Mouse (Mus musculus): ENCODE measurements around the gene Slc39a1.

The Slc39a1 gene

GRCm38 (mm10) chr3:90247960-90248745, at the start of gene Slc39a1:
Gene Slc39a1 (plus strand): TSS chr3:90248172.
- DNase-seq, result peak; percentile 88 to 94

- no peak for DNase-seq
Measured at GRCm38 (mm10) chr3:90202884-90203283, 45.1 kb upstream of the Slc39a1 start.

GRCm38 (mm10) chr3:90203619-90204018, 44.4 kb upstream of the Slc39a1 start:
- DNase-seq, result no peak

- DNase-seq, result no peak
Measured at GRCm38 (mm10) chr3:90204582-90204981, 43.4 kb upstream of the Slc39a1 start.

DNA sequence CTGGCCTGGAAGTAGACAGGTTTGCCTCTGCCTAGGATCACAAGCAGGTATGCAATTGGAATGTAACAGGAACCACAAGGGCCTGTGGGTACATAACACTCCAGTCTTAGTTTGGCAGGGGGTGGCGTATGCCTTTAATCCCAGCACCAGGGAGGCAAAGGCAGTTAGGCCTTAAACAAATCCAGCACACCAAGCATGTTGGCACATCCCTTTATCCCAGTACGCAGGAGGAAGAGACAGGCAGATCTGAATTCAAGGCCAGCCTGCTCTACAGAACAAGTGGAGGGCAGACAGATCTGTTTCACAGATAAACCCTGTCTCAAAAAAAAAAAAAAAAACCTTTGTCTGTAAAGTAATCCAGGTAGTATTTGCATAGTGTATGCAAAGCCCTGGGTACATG, 39.3 kb upstream of the Slc39a1 start:
- no peak for DNase-seq

- no peak for DNase-seq
Measured at GRCm38 (mm10) chr3:90209908-90210566, 37.9 kb upstream of the Slc39a1 start.

DNA sequence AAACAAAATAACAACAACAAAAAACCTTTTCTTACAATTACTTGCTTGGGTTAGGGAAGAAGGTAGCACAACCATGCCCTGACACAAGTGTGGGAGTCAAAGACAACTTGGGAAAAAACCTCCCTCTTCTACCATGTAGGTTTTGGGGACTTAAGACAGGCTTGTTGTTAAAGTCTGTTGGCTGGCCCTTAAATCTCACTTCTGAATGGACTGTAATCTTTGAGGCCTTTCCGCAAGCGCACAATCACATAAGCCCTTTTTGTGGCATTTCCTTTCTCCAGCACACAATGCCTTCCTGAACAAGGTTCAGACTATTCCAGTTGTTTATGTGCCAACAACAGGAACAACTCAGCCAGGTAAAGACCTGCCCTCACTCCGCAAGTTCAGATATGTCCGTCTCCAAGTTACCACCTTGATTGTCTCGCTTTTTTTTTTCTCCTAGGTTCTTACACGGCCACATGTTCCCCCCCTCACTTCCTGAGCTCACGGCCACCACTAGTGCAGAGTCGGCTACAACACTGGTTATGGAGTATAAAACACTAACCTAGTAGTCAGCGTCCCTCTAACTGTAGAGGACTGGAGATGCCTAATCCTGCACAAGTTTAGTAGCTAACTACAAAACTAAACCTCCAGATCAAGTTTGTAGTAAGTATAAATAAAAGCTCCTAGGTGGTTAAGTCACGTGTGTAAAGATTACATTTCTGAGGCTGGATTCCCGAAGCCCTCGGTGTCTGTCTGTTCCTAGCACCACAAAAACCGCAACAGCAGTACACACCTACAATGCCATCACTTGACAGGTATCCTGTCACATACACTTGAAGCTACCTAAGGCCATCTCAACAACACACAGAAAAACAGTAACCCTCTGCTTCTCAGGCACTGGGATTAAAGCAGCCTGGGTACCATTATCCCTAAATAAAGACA, 36.2 kb upstream of the Slc39a1 start:
- no peak for DNase-seq

DNA sequence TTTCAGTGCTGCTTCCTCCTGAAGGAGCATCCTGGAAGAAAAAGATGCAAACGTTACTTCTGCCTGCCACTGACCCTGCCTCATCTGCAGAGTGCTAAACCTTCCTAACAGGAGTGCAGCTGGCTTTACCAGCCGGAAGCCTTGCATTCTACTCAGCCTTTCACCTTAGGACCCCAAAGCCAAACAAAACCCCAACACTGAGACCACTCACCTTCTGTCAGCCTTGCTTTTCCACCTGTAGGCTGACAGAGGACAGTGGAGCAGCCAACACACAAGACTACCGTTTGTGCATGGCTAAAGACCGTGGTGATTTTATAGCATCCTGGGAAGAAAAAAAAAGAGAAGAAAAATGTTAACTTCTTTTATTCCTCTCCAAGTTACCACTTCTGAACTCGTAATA, 35.2 kb upstream of the Slc39a1 start:
- DNase-seq, result no peak

GRCm38 (mm10) chr3:90213377-90213866, 34.5 kb upstream of the Slc39a1 start, which contains the start of the genes Rps27 and Rab13:
Gene Rps27 (minus strand): TSS chr3:90213651.
Gene Rab13 (plus strand): TSS chr3:90213695.
- DNase-seq, result peak; percentile 84 to 85

DNA sequence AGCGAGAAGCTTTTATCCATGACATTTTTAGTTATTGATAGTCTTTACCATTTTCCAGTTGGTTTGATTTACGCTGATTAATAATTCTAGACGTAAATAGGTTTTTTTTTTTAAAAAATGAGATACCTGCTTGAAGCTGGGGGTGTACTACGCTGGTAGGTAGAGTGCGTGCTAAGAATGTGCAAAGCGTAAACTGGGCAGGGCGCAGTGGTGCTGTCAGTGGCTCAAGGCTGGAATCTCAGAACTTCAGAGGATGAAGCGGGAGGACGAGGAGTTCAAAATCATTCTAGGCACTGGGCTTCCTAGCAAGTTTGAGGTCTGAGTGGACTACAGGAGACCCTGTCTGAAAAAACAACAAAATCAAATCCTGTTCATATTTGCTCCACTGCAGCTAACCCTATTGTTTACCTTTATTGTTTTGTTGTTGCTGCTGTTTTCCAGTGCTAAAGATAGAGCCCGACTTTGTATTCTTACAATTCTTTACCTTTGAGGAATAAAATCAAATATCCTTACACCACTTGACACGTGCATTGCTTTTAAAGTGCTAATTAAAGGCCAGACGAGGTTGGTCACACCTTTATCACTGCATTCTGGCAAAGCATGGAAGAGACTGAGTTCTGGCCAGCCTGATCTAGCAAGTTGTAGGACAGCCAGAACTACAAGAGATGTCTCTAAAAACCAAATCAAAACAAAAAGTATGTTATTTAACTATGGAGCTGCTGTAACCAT, 33.9 kb upstream of the Slc39a1 start:
- peak in 1 of 2 experiments; percentile 17 for DNase-seq

GRCm38 (mm10) chr3:90215825-90216380, 32.1 kb upstream of the Slc39a1 start:
- DNase-seq, result no peak

DNA sequence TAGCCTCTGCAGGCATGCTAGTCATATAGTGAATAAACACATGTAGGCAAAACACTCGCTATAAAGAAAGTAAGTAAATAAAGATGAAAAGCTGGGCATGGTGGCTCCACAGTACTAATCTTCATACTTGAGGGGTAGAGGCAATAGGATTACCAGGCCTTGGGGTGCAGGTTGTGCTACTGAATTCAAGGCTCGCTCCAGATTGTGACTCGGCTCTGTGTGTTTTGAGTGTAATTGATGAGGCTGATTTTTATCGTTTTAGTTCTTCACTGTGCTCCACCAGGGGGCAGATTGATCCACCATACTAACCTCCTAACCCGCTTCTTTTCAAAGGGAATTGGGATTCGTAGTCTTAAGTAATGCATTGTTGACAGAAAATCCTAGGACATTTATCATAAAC, 27.9 kb upstream of the Slc39a1 start:
- peak; percentile 22 to 35 for DNase-seq

DNA sequence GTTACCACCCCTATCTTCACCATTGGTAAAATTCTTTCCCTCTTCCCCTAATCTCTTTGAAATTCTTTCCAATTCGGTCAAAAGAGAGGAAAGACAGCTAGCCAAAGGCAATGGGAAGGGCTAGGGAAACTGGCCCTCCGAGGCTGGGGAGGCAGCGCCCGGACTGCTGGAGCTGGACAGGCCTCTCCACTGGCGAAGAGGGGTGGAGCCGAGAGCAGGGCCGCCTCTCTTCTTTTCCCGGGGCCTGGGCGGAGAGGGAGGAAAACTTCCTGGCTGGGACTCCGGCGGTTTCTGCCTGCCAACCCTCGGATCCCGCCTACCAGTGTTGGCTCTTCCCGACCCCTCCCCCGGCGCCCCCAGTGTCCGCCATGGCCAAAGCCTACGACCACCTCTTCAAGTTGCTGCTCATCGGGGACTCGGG, 27.4 kb upstream of the Slc39a1 start:
- peak in 1 of 2 experiments; percentile 36 for DNase-seq

GRCm38 (mm10) chr3:90221123-90221522, 26.8 kb upstream of the Slc39a1 start:
- no peak for DNase-seq

DNA sequence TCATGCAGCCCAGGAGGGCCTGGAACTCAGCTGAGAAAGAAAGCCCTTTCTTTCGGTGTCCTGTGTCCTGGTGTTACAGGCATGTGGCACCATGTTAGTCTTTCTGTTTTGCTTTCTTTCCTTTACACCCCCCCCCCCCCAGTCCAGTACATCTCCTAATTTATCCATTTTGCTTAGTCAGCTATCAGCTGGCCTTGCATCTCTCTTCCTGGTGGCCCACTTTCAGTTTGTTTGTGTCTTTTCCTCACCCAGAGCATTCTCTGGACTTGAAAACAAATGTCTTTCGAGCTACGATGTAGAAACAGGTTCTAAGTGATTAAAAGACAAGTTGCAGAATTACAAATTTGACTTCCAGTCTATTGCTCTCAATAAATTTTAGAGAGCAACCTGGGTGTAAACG, 25.5 kb upstream of the Slc39a1 start:
- no peak for DNase-seq

DNA sequence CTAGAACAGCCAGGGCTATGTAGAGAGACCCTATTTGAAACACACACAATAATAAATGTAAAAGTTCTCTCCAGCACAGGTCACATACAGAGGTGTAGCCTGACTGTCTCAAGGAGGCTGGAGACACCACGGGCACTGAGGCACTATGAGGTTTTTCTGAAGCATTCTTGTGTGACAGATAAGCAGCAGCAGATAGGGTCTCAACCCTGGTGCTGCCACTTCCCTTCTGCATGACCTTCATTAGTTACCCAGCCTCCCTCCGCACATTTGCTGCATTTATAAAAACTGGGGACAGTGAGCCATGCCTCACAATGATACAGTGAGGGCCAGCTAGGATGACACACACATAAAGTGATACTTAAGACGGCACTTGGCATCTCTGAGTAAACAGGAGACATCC, 25.0 kb upstream of the Slc39a1 start:
- DNase-seq, result no peak

- no peak for DNase-seq
Measured at GRCm38 (mm10) chr3:90224331-90224730, 23.6 kb upstream of the Slc39a1 start.

- no peak for DNase-seq
Measured at GRCm38 (mm10) chr3:90231075-90231474, 16.9 kb upstream of the Slc39a1 start.

DNA sequence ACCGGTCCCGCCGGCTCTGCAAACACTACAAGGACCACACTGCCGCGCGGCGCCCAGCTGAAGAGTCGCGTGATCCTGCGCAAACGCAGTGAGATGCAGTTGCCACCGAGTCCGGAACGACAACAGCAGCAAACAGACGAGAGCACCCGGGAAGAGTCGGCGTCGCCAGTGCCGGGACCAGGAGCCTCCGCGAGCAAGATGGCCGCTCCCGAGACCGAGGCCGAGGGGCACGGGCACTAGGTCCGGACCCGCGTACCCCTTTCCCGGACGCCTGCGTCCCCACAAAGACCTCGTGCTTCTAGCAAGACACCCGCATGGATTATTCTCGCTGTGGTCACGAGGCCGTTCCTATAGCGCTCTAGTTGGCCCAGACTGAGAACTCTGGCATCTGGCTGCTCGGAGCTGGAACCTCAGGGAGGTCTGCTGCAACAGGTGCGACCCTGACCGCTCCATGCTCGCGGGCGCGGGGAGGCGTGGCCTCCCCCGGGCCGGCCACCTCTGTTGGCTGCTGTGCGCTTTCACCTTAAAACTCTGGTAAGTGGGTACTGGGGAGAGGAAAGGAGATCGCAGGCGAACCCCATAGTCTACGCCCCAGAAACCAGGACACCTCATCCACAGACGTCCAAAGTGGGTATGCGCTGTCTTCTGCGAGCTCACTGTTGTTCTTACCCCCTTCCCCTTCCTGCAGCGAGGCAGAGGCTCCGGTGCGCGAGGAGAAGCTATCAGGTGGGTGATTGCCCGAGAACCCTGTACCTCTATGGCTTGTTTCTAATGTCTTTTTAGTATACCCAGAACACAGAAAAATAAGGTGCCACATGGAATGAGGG, 16.3 kb upstream of the Slc39a1 start, which contains the start of gene Jtb:
TSS of gene Jtb (plus strand) at position 91 of the 827 bp plus-strand sequence.
- DNase-seq, result peak; percentile 90 to 93

DNA sequence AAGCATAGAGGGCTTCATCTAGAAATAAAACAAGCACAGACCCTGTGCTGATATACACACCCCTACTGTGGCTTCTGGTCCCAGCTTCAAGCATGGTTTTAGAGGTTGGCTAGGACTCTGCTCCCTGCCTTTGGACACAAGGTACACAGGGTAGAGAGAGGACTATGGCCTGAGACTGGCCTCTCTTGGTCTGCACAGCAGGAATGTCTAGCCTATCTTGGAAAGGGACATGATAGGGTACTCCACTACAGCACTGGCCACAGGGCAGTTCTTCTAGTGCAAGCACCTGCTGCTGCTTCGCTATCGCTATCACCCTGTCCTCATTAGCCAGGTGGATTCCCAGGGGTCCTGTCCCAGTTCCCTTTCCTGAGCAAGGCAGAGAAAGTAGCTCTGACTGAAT, 6.7 kb upstream of the Slc39a1 start:
- no peak for DNase-seq
